Mouse (Mus musculus) embryo, embryonic 11 days (tissue): ENCODE measurements around the gene Rnft2.

Source experiments
- DNase-seq: peaks from one replicate; pipeline ENCODE4 v3.0.0-alpha.2; 2015

The Rnft2 gene

GRCm38 (mm10) chr5:118247378-118247777, 2.5 kb upstream of the Rnft2 start:
- DNase-seq = no peak

- DNase-seq = peak; percentile 38
Measured at GRCm38 (mm10) chr5:118245606-118246308, 841 bp upstream of the Rnft2 start.

- no peak for DNase-seq
Measured at GRCm38 (mm10) chr5:118239671-118240070, 5.2 kb downstream of the Rnft2 start.

- no peak for DNase-seq
Measured at GRCm38 (mm10) chr5:118236891-118237290, 8.0 kb downstream of the Rnft2 start.

GRCm38 (mm10) chr5:118230071-118230611, 14.8 kb downstream of the Rnft2 start:
- DNase-seq = no peak

GRCm38 (mm10) chr5:118223142-118223757, 21.7 kb downstream of the Rnft2 start:
- DNase-seq = peak; percentile 32

GRCm38 (mm10) chr5:118217410-118217809, 27.5 kb downstream of the Rnft2 start:
- no peak for DNase-seq

GRCm38 (mm10) chr5:118214418-118215154, 30.3 kb downstream of the Rnft2 start:
- DNase-seq = peak; percentile 83

GRCm38 (mm10) chr5:118214012-118214411, 30.9 kb downstream of the Rnft2 start:
- DNase-seq = no peak

- DNase-seq = no peak
Measured at GRCm38 (mm10) chr5:118205852-118206251, 39.1 kb downstream of the Rnft2 start.

- no peak for DNase-seq
Measured at GRCm38 (mm10) chr5:118204675-118205440, 40.1 kb downstream of the Rnft2 start.

- DNase-seq = no peak
Measured at GRCm38 (mm10) chr5:118199670-118200069, 45.2 kb downstream of the Rnft2 start.

- no peak for DNase-seq
Measured at GRCm38 (mm10) chr5:118197421-118197820, 47.5 kb downstream of the Rnft2 start.

GRCm38 (mm10) chr5:118192221-118192620, 52.7 kb downstream of the Rnft2 start:
- DNase-seq = no peak

GRCm38 (mm10) chr5:118190491-118190890, 54.4 kb downstream of the Rnft2 start:
- no peak for DNase-seq

- DNase-seq = peak; percentile 43
Measured at GRCm38 (mm10) chr5:118188356-118188755, 56.6 kb downstream of the Rnft2 start.

GRCm38 (mm10) chr5:118186903-118187633, 57.8 kb downstream of the Rnft2 start:
- DNase-seq = no peak

GRCm38 (mm10) chr5:118177640-118178039, 67.3 kb downstream of the Rnft2 start:
- DNase-seq = no peak

GRCm38 (mm10) chr5:118175137-118175536, 69.8 kb downstream of the Rnft2 start:
- no peak for DNase-seq

- DNase-seq = peak; percentile 66
Measured at GRCm38 (mm10) chr5:118174310-118175009, 70.5 kb downstream of the Rnft2 start.

- peak; percentile 24 for DNase-seq
Measured at GRCm38 (mm10) chr5:118172078-118172723, 72.7 kb downstream of the Rnft2 start.
